Mouse (Mus musculus): Measurements from ENCODE around the gene Ackr3. TPM values are rescaled to one million over a fixed set of nuclear protein-coding genes. Genes with fewer than 3 reads are reported as not detected.
A peak's percentile ranks its signal among the peaks of the same experiment; 100 is the strongest.

Ackr3 gene
- polyA plus RNA-seq, 1 experiment, result 37.6 TPM

DNA sequence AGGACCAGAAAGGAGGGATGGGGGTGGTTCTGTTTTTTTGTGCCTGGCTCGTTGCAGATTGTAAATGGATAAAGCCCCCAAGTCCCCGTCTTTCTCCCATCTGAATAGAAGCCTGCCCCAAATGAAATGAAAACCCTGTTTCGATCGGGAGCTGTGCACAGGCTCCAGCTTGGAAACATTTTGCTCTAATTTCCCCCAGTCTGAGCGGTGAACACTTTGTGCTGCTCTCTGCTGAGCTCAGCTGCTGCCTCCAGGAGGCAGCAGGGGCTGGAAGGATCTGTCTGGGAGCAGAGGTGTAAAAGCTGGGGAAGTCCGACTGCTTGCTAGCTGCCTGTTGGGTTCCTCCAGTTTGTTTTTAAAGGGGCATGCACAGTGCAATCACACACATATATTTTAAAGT lies 1.4 kb downstream of the Ackr3 start:
- TF ChIP-seq POLR2A (IDR thresholded peaks at IDR 0.05; ENCODE audit: borderline replicate concordance, extremely low read depth, insufficient read depth, insufficient read length, poor library complexity, severe bottlenecking) (peak; percentile 18; the same call in 1 of the 2 replicates), CTCF (IDR thresholded peaks at IDR 0.05; ENCODE audit: borderline replicate concordance, extremely low read depth, insufficient read depth, insufficient read length) (peak; percentile 71)
- peak; percentile 94 for DNase-seq (ENCODE audit: low read depth)

DNA sequence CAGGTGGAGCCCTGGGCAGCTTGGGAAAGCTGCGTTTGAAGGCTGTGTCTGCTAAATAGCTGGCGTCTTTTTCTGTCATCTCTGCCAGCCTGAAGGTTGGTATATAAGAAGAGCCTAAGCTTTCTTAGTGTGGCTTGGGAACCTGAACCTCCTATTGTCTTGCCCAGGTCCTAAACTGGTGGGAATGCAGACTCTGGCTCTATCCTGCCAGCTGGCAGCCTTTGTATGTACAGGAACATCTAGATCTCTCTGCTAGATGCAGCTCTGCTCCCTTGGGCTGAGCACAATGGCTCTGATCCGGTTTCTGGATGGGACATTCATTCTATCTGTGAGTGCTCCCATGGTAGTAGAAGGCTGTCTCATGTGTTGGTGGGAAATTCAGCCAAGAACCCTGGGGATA lies 2.9 kb downstream of the Ackr3 start:
- no peak for DNase-seq (ENCODE audit: low read depth)
- TF ChIP-seq CTCF (IDR thresholded peaks at IDR 0.05; ENCODE audit: borderline replicate concordance, extremely low read depth, insufficient read depth, insufficient read length) (no peak), POLR2A (IDR thresholded peaks at IDR 0.05; ENCODE audit: borderline replicate concordance, extremely low read depth, insufficient read depth, insufficient read length, poor library complexity, severe bottlenecking) (no peak)

DNA sequence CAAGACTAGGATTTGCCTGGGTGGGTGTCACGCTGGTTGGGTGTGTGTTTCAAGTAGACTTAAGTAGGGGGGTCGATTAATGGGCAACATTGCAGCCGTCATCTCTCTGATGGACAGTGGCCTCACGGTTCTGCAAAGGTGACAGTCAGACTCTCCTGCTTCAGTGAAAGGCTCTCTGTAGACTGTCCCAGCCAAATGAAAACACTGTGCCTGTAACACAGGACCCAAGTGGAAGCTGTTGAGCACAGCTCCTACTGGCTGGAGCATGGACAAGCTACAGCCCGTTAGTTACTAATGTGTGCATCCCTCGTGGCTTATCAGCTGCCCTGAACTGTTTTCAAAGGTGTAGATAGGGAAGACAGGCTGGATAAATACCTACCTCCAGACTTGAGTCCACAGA lies 3.5 kb downstream of the Ackr3 start:
- DNase-seq (ENCODE audit: low read depth), result no peak
- TF ChIP-seq CTCF (IDR thresholded peaks at IDR 0.05; ENCODE audit: borderline replicate concordance, extremely low read depth, insufficient read depth, insufficient read length) (no peak), POLR2A (IDR thresholded peaks at IDR 0.05; ENCODE audit: borderline replicate concordance, extremely low read depth, insufficient read depth, insufficient read length, poor library complexity, severe bottlenecking) (no peak)

DNA sequence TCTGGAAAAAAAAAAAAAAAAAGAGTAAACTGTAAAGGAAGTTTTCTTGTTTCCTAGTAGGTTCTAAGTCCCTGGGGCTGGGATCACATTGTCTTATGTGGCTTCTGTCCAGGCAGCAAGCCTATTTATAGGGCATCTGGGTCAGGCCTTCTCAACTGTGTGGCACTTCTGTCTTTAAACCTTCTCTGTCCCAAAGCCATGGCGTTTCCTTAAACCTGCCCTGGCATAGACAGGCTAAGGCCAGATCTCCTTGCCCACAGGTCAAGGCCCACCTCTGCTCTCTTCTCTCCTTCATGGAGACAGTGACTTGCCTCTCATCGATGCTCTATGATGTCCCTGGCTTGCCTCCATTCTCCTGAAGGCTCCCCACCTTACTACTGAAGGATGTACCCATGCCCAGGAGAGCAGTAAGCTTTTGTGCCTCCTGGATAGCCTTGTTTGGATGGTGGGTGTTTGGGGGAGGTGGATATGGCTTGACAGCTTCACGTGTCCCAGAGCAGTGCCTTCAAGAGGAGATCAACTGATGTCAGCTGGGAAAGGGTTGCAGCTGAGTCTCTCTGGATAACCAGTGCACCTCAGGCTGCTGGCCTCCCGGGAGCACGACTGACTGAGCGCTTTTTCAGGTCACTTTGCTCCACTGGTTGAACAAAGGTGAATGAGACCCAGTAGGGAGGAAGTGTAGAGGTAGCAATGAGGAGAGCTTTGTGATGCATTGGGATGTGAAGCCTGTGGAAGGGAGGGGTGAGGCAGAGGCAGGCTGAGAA lies 4.1 kb downstream of the Ackr3 start:
- TF ChIP-seq CTCF (IDR thresholded peaks at IDR 0.05; ENCODE audit: borderline replicate concordance, extremely low read depth, insufficient read depth, insufficient read length), result no peak
- TF ChIP-seq POLR2A (IDR thresholded peaks at IDR 0.05; ENCODE audit: borderline replicate concordance, extremely low read depth, insufficient read depth, insufficient read length, poor library complexity, severe bottlenecking), result no peak
- no peak for DNase-seq (ENCODE audit: low read depth)

DNA sequence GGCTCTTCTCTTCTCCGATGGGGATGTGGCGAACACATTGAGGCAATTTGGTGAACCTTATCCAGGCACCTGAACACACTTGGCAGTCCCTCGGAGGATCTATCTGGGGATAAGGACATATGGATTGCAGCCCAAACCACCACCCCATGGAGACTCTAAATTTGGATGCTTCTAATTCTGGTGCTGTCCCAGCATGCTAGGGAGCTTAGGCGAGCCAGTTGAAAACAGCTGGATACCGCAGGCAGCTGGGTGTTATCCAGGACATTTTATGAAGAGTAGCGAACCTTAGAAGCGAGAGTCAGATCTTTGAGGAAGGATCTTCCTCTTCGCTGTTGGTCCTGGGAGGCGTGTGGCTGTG lies 4.7 kb downstream of the Ackr3 start:
- no peak for TF ChIP-seq CTCF (IDR thresholded peaks at IDR 0.05; ENCODE audit: borderline replicate concordance, extremely low read depth, insufficient read depth, insufficient read length)
- DNase-seq (ENCODE audit: low read depth), result no peak

DNA sequence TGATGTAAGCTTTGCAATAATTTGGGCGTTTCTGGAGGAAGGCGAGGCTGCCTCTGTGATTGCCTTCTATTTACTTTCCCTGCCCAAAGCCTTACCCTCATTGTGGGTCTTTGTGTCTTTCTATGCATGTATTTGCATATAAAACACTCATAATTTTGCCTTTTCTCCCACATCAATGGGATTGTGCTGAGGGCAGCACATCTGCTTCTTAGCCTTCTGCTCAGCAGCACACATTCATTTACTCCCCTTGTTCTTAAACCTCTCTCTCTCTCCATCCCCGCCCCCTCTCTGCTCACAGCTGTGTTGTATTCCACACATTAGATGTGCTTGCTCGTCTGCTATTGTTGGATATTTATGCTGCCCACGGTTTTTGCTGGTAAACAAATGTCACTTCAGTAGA lies 5.3 kb downstream of the Ackr3 start:
- DNase-seq (ENCODE audit: low read depth), result peak; percentile 91
- TF ChIP-seq CTCF (IDR thresholded peaks at IDR 0.05; ENCODE audit: borderline replicate concordance, extremely low read depth, insufficient read depth, insufficient read length) (no peak), POLR2A (IDR thresholded peaks at IDR 0.05; ENCODE audit: borderline replicate concordance, extremely low read depth, insufficient read depth, insufficient read length, poor library complexity, severe bottlenecking) (no peak)

DNA sequence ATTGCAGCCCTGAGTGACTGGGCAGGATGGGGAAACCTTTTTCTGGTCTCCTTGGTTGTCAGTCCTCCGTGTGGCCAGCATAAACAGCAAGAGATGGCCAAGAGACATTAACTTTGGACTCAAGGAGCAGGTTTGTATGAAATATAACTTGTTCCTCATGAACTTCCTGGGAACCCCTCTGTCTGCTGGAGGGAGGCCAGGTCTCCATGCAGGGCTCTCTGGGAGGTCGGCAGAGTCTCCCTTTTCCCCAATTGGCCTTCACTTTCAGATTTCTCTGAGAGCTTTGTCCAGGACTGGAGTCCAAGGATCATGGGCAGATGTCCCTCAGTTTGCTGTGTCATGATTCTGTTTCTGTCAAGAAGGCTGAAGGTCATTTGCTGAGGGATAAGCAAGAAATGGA lies 6.0 kb downstream of the Ackr3 start:
- DNase-seq (ENCODE audit: low read depth), result no peak
- TF ChIP-seq POLR2A (IDR thresholded peaks at IDR 0.05; ENCODE audit: borderline replicate concordance, extremely low read depth, insufficient read depth, insufficient read length, poor library complexity, severe bottlenecking), result no peak
- TF ChIP-seq CTCF (IDR thresholded peaks at IDR 0.05; ENCODE audit: borderline replicate concordance, extremely low read depth, insufficient read depth, insufficient read length), result no peak

DNA sequence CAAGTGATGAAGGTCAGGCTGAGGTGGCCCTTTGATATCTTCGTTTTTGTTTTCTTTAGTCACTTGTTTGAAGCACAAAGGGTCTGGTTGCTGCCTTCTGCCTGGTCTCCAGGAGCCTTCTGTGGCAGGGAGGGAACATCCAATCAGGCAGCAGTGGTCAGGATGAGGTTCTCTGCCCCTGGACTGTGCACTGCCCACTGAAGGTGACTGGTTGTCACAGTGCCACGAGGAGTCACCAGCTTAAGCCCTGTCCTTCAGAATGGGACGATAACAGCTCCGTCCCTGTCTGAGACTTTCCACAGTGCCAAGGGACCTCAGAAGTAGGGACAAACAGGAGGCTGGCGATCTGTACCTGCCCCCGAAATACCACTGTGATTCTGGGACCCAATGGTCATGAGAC lies 6.6 kb downstream of the Ackr3 start:
- no peak for DNase-seq (ENCODE audit: low read depth)
- TF ChIP-seq POLR2A (IDR thresholded peaks at IDR 0.05; ENCODE audit: borderline replicate concordance, extremely low read depth, insufficient read depth, insufficient read length, poor library complexity, severe bottlenecking) (no peak), CTCF (IDR thresholded peaks at IDR 0.05; ENCODE audit: borderline replicate concordance, extremely low read depth, insufficient read depth, insufficient read length) (no peak)

DNA sequence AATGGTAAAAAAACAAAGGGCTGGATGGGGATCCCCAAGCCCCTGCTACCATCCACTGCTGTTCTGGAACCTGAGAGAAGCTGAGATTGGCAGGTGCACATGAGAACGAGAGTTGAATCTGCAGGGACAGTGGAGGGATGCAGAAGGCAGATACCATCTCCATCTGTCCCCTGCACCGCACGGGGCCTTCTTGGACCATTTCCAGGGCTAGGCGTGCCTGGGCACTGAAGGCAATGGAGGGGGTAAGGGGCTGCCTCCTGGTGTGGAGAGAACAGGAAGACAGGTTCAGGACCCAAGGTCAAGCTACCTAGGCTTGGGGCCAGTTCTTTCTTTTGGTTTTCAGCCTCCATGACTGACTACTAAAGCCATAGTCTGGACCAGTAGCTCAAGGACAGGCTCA lies 7.0 kb downstream of the Ackr3 start:
- no peak for DNase-seq (ENCODE audit: low read depth)
- no peak for TF ChIP-seq POLR2A (IDR thresholded peaks at IDR 0.05; ENCODE audit: borderline replicate concordance, extremely low read depth, insufficient read depth, insufficient read length, poor library complexity, severe bottlenecking)
- no peak for TF ChIP-seq CTCF (IDR thresholded peaks at IDR 0.05; ENCODE audit: borderline replicate concordance, extremely low read depth, insufficient read depth, insufficient read length)

DNA sequence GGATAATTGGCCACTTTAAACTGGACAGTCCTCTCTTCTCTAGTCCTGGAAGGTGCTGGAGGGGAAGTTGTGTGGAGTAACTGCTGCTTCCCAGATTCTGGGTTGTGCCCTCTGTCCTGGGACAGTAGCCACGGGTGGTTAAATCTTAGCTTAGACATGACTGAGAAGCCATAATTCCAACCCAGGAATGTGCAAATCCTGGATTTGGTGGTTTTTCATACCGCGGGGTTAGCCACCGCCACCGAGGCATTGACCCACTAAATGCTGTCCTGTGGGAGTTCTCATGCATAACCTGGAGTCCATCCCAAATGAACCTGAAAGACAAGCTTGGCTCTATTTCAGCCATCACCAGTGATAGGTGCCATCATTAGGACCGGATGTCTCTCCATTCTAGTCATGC lies 8.6 kb downstream of the Ackr3 start:
- TF ChIP-seq CTCF (IDR thresholded peaks at IDR 0.05; ENCODE audit: borderline replicate concordance, extremely low read depth, insufficient read depth, insufficient read length) (no peak), POLR2A (IDR thresholded peaks at IDR 0.05; ENCODE audit: borderline replicate concordance, extremely low read depth, insufficient read depth, insufficient read length, poor library complexity, severe bottlenecking) (no peak)
- DNase-seq (ENCODE audit: low read depth), result no peak

DNA sequence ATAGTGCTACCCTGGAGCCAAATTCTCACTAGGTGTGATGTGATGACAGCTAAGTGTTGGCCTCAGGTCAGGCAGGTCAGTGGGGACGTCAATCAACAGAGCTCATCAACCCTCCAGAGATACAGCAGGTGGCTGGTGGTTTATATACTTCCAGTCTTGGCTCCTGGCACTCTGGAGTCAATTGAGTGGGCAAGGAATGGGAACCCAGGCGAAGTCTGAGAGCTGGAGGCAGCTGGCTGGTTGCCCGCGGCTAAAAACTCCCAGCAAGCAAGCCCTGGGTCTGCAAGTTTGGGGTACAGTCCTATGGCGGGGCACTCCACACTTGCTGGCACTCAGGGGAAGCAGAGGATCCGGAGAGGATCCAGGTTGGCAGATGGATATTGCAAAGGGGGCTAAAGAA lies 9.1 kb downstream of the Ackr3 start:
- no peak for TF ChIP-seq POLR2A (IDR thresholded peaks at IDR 0.05; ENCODE audit: borderline replicate concordance, extremely low read depth, insufficient read depth, insufficient read length, poor library complexity, severe bottlenecking)
- TF ChIP-seq CTCF (IDR thresholded peaks at IDR 0.05; ENCODE audit: borderline replicate concordance, extremely low read depth, insufficient read depth, insufficient read length), result no peak
- DNase-seq (ENCODE audit: low read depth), result no peak

DNA sequence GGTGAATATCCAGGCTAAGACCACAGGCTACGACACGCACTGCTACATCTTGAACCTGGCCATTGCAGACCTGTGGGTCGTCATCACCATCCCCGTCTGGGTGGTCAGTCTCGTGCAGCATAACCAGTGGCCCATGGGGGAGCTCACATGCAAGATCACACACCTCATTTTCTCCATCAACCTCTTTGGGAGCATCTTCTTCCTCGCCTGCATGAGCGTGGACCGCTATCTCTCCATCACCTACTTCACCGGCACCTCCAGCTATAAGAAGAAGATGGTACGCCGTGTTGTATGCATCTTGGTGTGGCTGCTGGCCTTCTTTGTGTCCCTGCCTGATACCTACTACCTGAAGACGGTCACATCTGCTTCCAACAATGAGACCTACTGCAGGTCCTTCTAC lies 10.2 kb downstream of the Ackr3 start:
- DNase-seq (ENCODE audit: low read depth), result no peak
- no peak for TF ChIP-seq CTCF (IDR thresholded peaks at IDR 0.05; ENCODE audit: borderline replicate concordance, extremely low read depth, insufficient read depth, insufficient read length)
- no peak for TF ChIP-seq POLR2A (IDR thresholded peaks at IDR 0.05; ENCODE audit: borderline replicate concordance, extremely low read depth, insufficient read depth, insufficient read length, poor library complexity, severe bottlenecking)

Data from brain, embryonic 14.5 days (tissue).